Mouse (Mus musculus) limb, embryonic 10.5 days (tissue): ENCODE measurements around the gene Mrps14. TPM values are rescaled to one million over a fixed set of nuclear protein-coding genes. Genes with fewer than 3 reads are reported as not detected.

Experiments used
- DNase-seq: peaks from one replicate; pipeline ENCODE4 v3.0.0-alpha.2; 2017; ENCODE audit warnings: low spot score
- H3K27ac ChIP-seq: fragments of 300-500 bp; sonication (generic); 2 replicates; pipeline ENCODE4 v1.5.1; 2016; ENCODE audit warnings: mild to moderate bottlenecking
- H3K27me3 ChIP-seq: fragments of 300-500 bp; sonication (generic); 2 replicates; pipeline ENCODE4 v1.6.1; 2016; ENCODE audit warnings: low read depth, mild to moderate bottlenecking; ENCODE audit not compliant: poor library complexity, severe bottlenecking
- H3K36me3 ChIP-seq: fragments of 300-500 bp; sonication (generic); 2 replicates; pipeline ENCODE4 v1.6.1; 2016; ENCODE audit warnings: mild to moderate bottlenecking, moderate library complexity
- H3K4me1 ChIP-seq: fragments of 300-500 bp; sonication (generic); 2 replicates; pipeline ENCODE4 v1.6.1; 2016
- H3K4me3 ChIP-seq: fragments of 300-500 bp; sonication (generic); 2 replicates; pipeline ENCODE4 v1.5.1; 2016; ENCODE audit warnings: mild to moderate bottlenecking, moderate library complexity
- H3K9me3 ChIP-seq: fragments of 300-500 bp; sonication (generic); replicated peaks from 2 replicates; pipeline ENCODE4 v1.6.1; 2016; ENCODE audit warnings: mild to moderate bottlenecking
- WGBS: fragments of 180-500 bp; shearing (Covaris S2); methylation state at CpG from one replicate; pipeline ENCODE4 v1.1.7; 2016; 5-methylcytosine and 5-hydroxymethylcytosine counted together
- polyA plus RNA-seq: library from polyadenylated mRNA; unstranded; fragments of >200 nt; fragmentation: Nextera tagmentation; extraction: Ambion mirVana; gene quantifications from 2 replicates; pipeline ENCODE4 v1.2.1, GENCODE M21; 2016

The Mrps14 gene
- polyA plus RNA-seq: 223 and 226 TPM in 2 replicates

GRCm38 (mm10) chr1:160194529-160195336 lies at the start of gene Mrps14:
Gene Mrps14 (plus strand): TSS chr1:160195215.
- peak; percentile 95 for DNase-seq
- WGBS: 8% methylated on average over 31 of the region's 31 CpGs
- peak within 1 kb of the TSS; percentile 90 for H3K27ac ChIP-seq
- no peaks in the 10 kb centered on the region for H3K9me3 ChIP-seq
- peak within 1 kb of the TSS; percentile 92 for H3K4me3 ChIP-seq
- H3K27me3 ChIP-seq: no peaks in the 10 kb centered on the region
- H3K4me1 ChIP-seq: peaks cover 7% of the 10 kb centered on the region
- peaks cover 29% of the 10 kb centered on the region for H3K36me3 ChIP-seq

- DNase-seq: no peak
- no peak overlapping the region for H3K4me3 ChIP-seq
- H3K27me3 ChIP-seq: no peaks in the 10 kb centered on the region
- H3K27ac ChIP-seq: no peak overlapping the region
- no peaks in the 10 kb centered on the region for H3K9me3 ChIP-seq
- WGBS: 74% methylated on average over 3 of the region's 3 CpGs
- 0 out of 2 replicates have a peak, but pooled peaks cover 2% of the 10 kb centered on the region for H3K4me1 ChIP-seq
- no peaks in the 10 kb centered on the region for H3K36me3 ChIP-seq
Observed at GRCm38 (mm10) chr1:160145606-160146005, 49.4 kb upstream of the Mrps14 start.

- WGBS: 87% methylated on average over 7 of the region's 7 CpGs
- no peak overlapping the region for H3K27ac ChIP-seq
- H3K36me3 ChIP-seq: no peaks in the 10 kb centered on the region
- H3K27me3 ChIP-seq: no peaks in the 10 kb centered on the region
- no peak for DNase-seq
- 0 out of 2 replicates have a peak, but pooled peaks cover 2% of the 10 kb centered on the region for H3K4me1 ChIP-seq
- H3K4me3 ChIP-seq: no peak overlapping the region
- no peaks in the 10 kb centered on the region for H3K9me3 ChIP-seq
Observed at GRCm38 (mm10) chr1:160147274-160147673, 47.7 kb upstream of the Mrps14 start.

GRCm38 (mm10) chr1:160149291-160149906 lies 45.6 kb upstream of the Mrps14 start:
- WGBS: 74% methylated on average over 11 of the region's 11 CpGs
- Histone ChIP-seq H3K9me3 (no peaks in the 10 kb centered on the region), H3K36me3 (no peaks in the 10 kb centered on the region), H3K27ac (no peak overlapping the region), H3K27me3 (no peaks in the 10 kb centered on the region), H3K4me3 (no peak overlapping the region), H3K4me1 (0 out of 2 replicates have a peak, but pooled peaks cover 2% of the 10 kb centered on the region)
- DNase-seq: no peak

- WGBS: 77% methylated on average over 3 of the region's 3 CpGs
- 0 out of 2 replicates have a peak, but pooled peaks cover under 1% of the 10 kb centered on the region for H3K4me1 ChIP-seq
- no peaks in the 10 kb centered on the region for H3K36me3 ChIP-seq
- no peaks in the 10 kb centered on the region for H3K27me3 ChIP-seq
- H3K27ac ChIP-seq: no peak overlapping the region
- DNase-seq: no peak
- no peaks in the 10 kb centered on the region for H3K9me3 ChIP-seq
- no peak overlapping the region for H3K4me3 ChIP-seq
Observed at GRCm38 (mm10) chr1:160150726-160151125, 44.3 kb upstream of the Mrps14 start.

- no peak within 1 kb of the TSS for H3K27ac ChIP-seq
- no peaks in the 10 kb centered on the region for H3K4me1 ChIP-seq
- no peak within 1 kb of the TSS for H3K4me3 ChIP-seq
- H3K36me3 ChIP-seq: no peaks in the 10 kb centered on the region
- no peaks in the 10 kb centered on the region for H3K27me3 ChIP-seq
- no peak for DNase-seq
- 82% methylated on average over 8 of the region's 8 CpGs for WGBS
- no peaks in the 10 kb centered on the region for H3K9me3 ChIP-seq
Observed at GRCm38 (mm10) chr1:160153480-160153879, 41.5 kb upstream of the Mrps14 start, which contains the start of gene Tnn. Gene Tnn (minus strand): TSS chr1:160153580.

- no peaks in the 10 kb centered on the region for H3K9me3 ChIP-seq
- WGBS: 90% methylated on average over 2 of the region's 2 CpGs
- H3K27ac ChIP-seq: no peak overlapping the region
- no peak overlapping the region for H3K4me3 ChIP-seq
- DNase-seq: no peak
- H3K36me3 ChIP-seq: no peaks in the 10 kb centered on the region
- H3K27me3 ChIP-seq: no peaks in the 10 kb centered on the region
- no peaks in the 10 kb centered on the region for H3K4me1 ChIP-seq
Observed at GRCm38 (mm10) chr1:160158190-160158589, 36.8 kb upstream of the Mrps14 start.

GRCm38 (mm10) chr1:160166600-160166999 lies 28.4 kb upstream of the Mrps14 start:
- no peak overlapping the region for H3K4me3 ChIP-seq
- no peaks in the 10 kb centered on the region for H3K27me3 ChIP-seq
- DNase-seq: no peak
- H3K36me3 ChIP-seq: no peaks in the 10 kb centered on the region
- H3K4me1 ChIP-seq: peaks cover 3% of the 10 kb centered on the region; the same call in 1 of the 2 replicates
- WGBS: 76% methylated on average over 3 of the region's 5 CpGs
- no peak overlapping the region for H3K27ac ChIP-seq
- no peaks in the 10 kb centered on the region for H3K9me3 ChIP-seq

GRCm38 (mm10) chr1:160176903-160177302 lies 18.1 kb upstream of the Mrps14 start:
- Histone ChIP-seq H3K4me3 (no peak overlapping the region), H3K4me1 (peaks cover 14% of the 10 kb centered on the region), H3K27ac (no peak overlapping the region), H3K36me3 (no peaks in the 10 kb centered on the region), H3K9me3 (no peaks in the 10 kb centered on the region), H3K27me3 (no peaks in the 10 kb centered on the region)
- no peak for DNase-seq
- 90% methylated on average over 8 of the region's 8 CpGs for WGBS

- Histone ChIP-seq H3K9me3 (no peaks in the 10 kb centered on the region), H3K4me3 (no peak overlapping the region), H3K4me1 (peaks cover 6% of the 10 kb centered on the region), H3K27me3 (no peaks in the 10 kb centered on the region), H3K36me3 (no peaks in the 10 kb centered on the region), H3K27ac (no peak overlapping the region)
- WGBS: 81% methylated on average over 4 of the region's 4 CpGs
- DNase-seq: no peak
Observed at GRCm38 (mm10) chr1:160181216-160181615, 13.8 kb upstream of the Mrps14 start.

- 28% methylated on average over 5 of the region's 5 CpGs for WGBS
- H3K9me3 ChIP-seq: no peaks in the 10 kb centered on the region
- no peaks in the 10 kb centered on the region for H3K27me3 ChIP-seq
- H3K27ac ChIP-seq: no peak overlapping the region
- H3K4me1 ChIP-seq: peaks cover 6% of the 10 kb centered on the region
- H3K36me3 ChIP-seq: no peaks in the 10 kb centered on the region
- DNase-seq: peak; percentile 63
- H3K4me3 ChIP-seq: no peak overlapping the region
Observed at GRCm38 (mm10) chr1:160184506-160184905, 10.5 kb upstream of the Mrps14 start.

GRCm38 (mm10) chr1:160195337-160195663 lies 285 bp downstream of the Mrps14 start:
- no peaks in the 10 kb centered on the region for H3K27me3 ChIP-seq
- no peak for DNase-seq
- no peaks in the 10 kb centered on the region for H3K9me3 ChIP-seq
- peaks cover 34% of the 10 kb centered on the region for H3K36me3 ChIP-seq
- H3K27ac ChIP-seq: peak overlapping the region; percentile 90
- peaks cover 7% of the 10 kb centered on the region for H3K4me1 ChIP-seq
- peak overlapping the region; percentile 92 for H3K4me3 ChIP-seq
- WGBS: under 1% methylated on average over 13 of the region's 13 CpGs

- Histone ChIP-seq H3K4me1 (peaks cover under 1% of the 10 kb centered on the region), H3K4me3 (no peak overlapping the region), H3K27me3 (no peaks in the 10 kb centered on the region), H3K36me3 (peaks cover 87% of the 10 kb centered on the region), H3K9me3 (no peaks in the 10 kb centered on the region), H3K27ac (no peak overlapping the region)
- no peak for DNase-seq
Observed at GRCm38 (mm10) chr1:160205486-160205885, 10.5 kb downstream of the Mrps14 start.
